Mouse (Mus musculus): ENCODE measurements around the gene C130060K24Rik. TPM values are rescaled to one million over a fixed set of nuclear protein-coding genes. Genes with fewer than 3 reads are reported as not detected.

The C130060K24Rik gene
- not detected in 2 replicates for polyA plus RNA-seq (2012; ENCODE audit: low replicate concordance)

DNA sequence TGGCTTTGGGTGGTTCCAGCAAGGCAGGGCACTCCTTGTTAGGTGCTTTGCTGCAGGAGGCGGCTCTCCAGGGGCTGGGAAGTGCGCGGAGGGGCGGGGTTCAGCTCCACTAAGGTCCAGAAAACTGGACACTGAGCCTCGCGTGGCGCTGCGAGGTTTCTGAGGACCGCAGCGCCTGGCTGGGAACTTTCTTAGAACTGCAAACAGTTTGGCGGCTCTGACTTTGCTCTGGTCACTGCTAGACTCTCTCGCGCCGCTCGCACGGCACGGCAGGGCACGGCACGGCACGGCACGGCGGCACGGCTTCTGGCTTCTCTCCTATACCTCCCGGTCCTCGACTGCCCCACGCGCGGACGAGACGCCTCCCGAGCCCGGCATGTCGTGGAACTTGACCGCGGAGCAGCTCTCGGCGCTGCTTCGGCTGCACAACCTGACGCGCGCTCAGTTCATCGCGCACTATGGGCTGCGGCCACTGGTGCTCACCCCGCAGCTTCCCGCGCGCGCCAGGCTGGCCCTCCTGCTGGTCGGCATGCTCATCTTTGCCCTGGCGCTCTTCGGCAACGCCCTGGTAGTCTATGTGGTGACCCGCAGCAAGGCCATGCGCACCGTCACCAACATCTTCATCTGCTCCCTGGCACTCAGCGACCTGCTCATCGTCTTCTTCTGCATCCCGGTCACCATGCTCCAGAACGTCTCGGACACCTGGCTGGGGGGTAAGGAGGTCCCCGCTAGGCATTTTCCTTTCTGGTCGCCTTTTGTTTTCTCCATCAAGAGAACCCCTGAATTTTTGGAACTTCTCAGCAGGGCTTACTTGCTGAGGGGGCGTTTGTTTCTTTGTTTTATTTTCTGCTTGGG is at the start of gene C130060K24Rik:
Gene C130060K24Rik, plus strand, starts transcription at position 188 of the 855 bp plus-strand sequence.

Other genes with a start within 250 kb of the C130060K24Rik start
- gene Hpgds, start 236.2 kb upstream of the C130060K24Rik start, polyA plus RNA-seq (2012; ENCODE audit: low replicate concordance) = 0.79 and 2.2 TPM in 2 replicates
- gene Tnip3, start 144.2 kb downstream of the C130060K24Rik start, polyA plus RNA-seq (2012; ENCODE audit: low replicate concordance) = 0.07 and 0.16 TPM in 2 replicates

Measured in hematopoietic multipotent progenitor cell, adult 10-12 weeks (in vitro differentiated cells).